Mouse (Mus musculus): ENCODE results near the gene Qars. TPM values are rescaled to one million over a fixed set of nuclear protein-coding genes. Genes with fewer than 3 reads are reported as not detected.

Qars gene
- total and polyA plus RNA-seq, 3 experiments: 201 to 349 (median 248) TPM

DNA sequence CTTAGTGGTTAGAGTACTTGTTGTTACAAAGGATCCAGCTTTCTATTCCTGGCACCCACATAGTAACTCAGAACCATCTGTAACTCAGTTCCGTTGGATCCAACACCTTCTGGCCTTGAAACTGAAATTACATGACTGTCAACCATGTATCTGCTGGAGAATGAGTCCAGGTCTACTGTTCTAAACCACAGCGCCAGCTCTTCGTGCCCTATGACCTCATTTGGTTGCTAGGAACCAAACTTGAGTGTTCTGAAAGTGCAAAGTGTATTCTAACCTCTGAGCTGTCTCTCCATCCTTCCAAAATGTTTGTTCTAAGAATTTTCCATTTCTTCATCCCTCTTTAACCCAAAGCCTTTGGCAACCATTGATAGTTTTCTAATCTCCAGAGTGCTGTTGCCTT, 38.5 kb downstream of the Qars start:
- H3K4me3 ChIP-seq (ENCODE audit: low read depth, low read length): no peak overlapping the region
- ATAC-seq (ENCODE audit: extremely low read depth, insufficient number of reproducible peaks, low FRiP score, poor library complexity, severe bottlenecking) (no peak), DNase-seq (ENCODE audit: low spot score) (no peak)
- H3K9me3 ChIP-seq (replicated peaks): no peaks in the 10 kb centered on the region
- H3K36me3 ChIP-seq (replicated peaks): peaks cover 92% of the 10 kb centered on the region
- H3K4me1 ChIP-seq (ENCODE audit: insufficient read depth, low read depth, low read length): peaks cover 6% of the 10 kb centered on the region; the same call in 1 of the 2 replicates
- no peaks in the 10 kb centered on the region for H3K27me3 ChIP-seq (ENCODE audit: insufficient read depth, low read length)
- no peak for TF ChIP-seq TAL1 (conservative IDR thresholded peaks at IDR 0.05; ENCODE audit: low read depth, low read length)
- TF ChIP-seq CTCF (IDR thresholded peaks at IDR 0.05; ENCODE audit: low read depth, low read length): no peak
- TF ChIP-seq GATA1 (IDR thresholded peaks at IDR 0.05; ENCODE audit: borderline replicate concordance, low read length): no peak
- TF ChIP-seq GATA2 (IDR thresholded peaks at IDR 0.05; ENCODE audit: borderline replicate concordance, low read depth, low read length): no peak
- no peak for TF ChIP-seq POLR2AphosphoS5 (IDR thresholded peaks at IDR 0.05; ENCODE audit: insufficient replicate concordance, low read depth, low read length)

DNA sequence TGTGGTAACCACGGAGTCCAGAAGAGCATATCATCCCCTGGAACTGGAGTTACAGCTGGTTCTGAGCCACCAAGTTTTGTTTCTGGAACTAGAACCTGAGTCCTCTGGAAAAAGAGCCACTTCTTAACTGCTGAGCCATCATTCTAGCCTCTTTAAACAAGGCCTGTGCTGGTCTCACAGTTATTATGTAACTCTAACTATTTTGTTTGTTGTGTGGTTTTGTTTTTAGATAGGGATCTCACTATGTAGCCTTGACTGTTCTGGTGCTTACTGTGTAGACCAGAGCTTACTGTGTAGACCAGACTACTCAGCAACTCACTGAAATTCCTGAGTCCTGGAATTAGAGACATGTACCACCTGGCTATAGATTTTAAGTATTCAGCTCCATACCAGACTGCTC, 39.4 kb downstream of the Qars start:
- H3K36me3 ChIP-seq (replicated peaks): peaks cover 91% of the 10 kb centered on the region
- TF ChIP-seq CTCF (IDR thresholded peaks at IDR 0.05; ENCODE audit: low read depth, low read length) (no peak), GATA2 (IDR thresholded peaks at IDR 0.05; ENCODE audit: borderline replicate concordance, low read depth, low read length) (no peak), GATA1 (IDR thresholded peaks at IDR 0.05; ENCODE audit: borderline replicate concordance, low read length) (no peak), POLR2AphosphoS5 (IDR thresholded peaks at IDR 0.05; ENCODE audit: insufficient replicate concordance, low read depth, low read length) (no peak), TAL1 (conservative IDR thresholded peaks at IDR 0.05; ENCODE audit: low read depth, low read length) (no peak)
- no peak for DNase-seq (ENCODE audit: low spot score)
- H3K9me3 ChIP-seq (replicated peaks): no peaks in the 10 kb centered on the region
- ATAC-seq (ENCODE audit: extremely low read depth, insufficient number of reproducible peaks, low FRiP score, poor library complexity, severe bottlenecking): no peak
- H3K4me3 ChIP-seq (ENCODE audit: low read depth, low read length): no peak overlapping the region
- H3K4me1 ChIP-seq (ENCODE audit: insufficient read depth, low read depth, low read length): peaks cover 8% of the 10 kb centered on the region
- H3K27me3 ChIP-seq (ENCODE audit: insufficient read depth, low read length): no peaks in the 10 kb centered on the region

- H3K36me3 ChIP-seq (replicated peaks): peaks cover 87% of the 10 kb centered on the region
- DNase-seq (ENCODE audit: low spot score): no peak
- ATAC-seq (ENCODE audit: extremely low read depth, insufficient number of reproducible peaks, low FRiP score, poor library complexity, severe bottlenecking): no peak
- no peak for TF ChIP-seq GATA2 (IDR thresholded peaks at IDR 0.05; ENCODE audit: borderline replicate concordance, low read depth, low read length)
- no peak for TF ChIP-seq CTCF (IDR thresholded peaks at IDR 0.05; ENCODE audit: low read depth, low read length)
- TF ChIP-seq GATA1 (IDR thresholded peaks at IDR 0.05; ENCODE audit: borderline replicate concordance, low read length): no peak
- TF ChIP-seq TAL1 (conservative IDR thresholded peaks at IDR 0.05; ENCODE audit: low read depth, low read length): no peak
- TF ChIP-seq POLR2AphosphoS5 (IDR thresholded peaks at IDR 0.05; ENCODE audit: insufficient replicate concordance, low read depth, low read length): no peak
- no peaks in the 10 kb centered on the region for H3K27me3 ChIP-seq (ENCODE audit: insufficient read depth, low read length)
- H3K9me3 ChIP-seq (replicated peaks): no peaks in the 10 kb centered on the region
- H3K4me1 ChIP-seq (ENCODE audit: insufficient read depth, low read depth, low read length): peaks cover 57% of the 10 kb centered on the region
- no peak overlapping the region for H3K4me3 ChIP-seq (ENCODE audit: low read depth, low read length)
Observed at GRCm38 (mm10) chr9:108559169-108559568, 51.7 kb downstream of the Qars start.

DNA sequence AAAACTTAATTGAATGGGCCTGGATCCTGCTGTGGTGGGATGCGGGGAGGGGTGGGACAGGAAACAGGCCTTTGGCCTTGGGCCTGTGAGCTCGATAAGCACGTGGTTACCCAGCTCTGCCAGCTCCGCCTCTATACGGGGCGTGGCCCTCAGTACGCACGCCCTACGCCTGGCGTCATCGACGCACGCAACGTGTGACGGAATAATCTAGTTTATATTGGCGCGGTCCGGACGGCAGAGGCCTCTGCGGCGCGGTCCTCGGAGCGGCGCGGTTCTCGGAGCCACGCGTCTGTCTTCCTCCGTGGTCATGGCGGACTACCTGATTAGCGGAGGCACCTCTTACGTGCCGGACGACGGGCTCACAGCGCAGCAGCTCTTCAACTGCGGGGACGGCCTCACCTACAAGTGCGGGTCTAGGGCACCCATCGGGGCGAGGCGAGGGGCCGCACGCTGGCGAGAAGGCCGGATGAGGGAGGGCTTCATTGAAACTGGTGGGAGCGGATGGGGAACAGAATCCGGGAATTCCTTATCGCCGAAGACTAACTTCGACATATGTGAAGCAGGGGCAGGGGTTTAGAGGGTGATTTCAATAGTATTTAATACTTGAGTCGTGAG, 52.8 kb downstream of the Qars start, which contains the start of gene Impdh2:
Gene Impdh2, plus strand, starts transcription at position 60 of the 615 bp plus-strand sequence.
- DNase-seq (ENCODE audit: low spot score) (peak; percentile 89), ATAC-seq (ENCODE audit: extremely low read depth, insufficient number of reproducible peaks, low FRiP score, poor library complexity, severe bottlenecking) (peak; percentile 98)
- H3K9me3 ChIP-seq (replicated peaks): no peaks in the 10 kb centered on the region
- TF ChIP-seq POLR2AphosphoS5 (IDR thresholded peaks at IDR 0.05; ENCODE audit: insufficient replicate concordance, low read depth, low read length): peak; percentile 79; the same call in 1 of the 2 replicates
- no peak for TF ChIP-seq GATA2 (IDR thresholded peaks at IDR 0.05; ENCODE audit: borderline replicate concordance, low read depth, low read length)
- H3K27me3 ChIP-seq (ENCODE audit: insufficient read depth, low read length): no peaks in the 10 kb centered on the region
- peaks cover 67% of the 10 kb centered on the region for H3K4me1 ChIP-seq (ENCODE audit: insufficient read depth, low read depth, low read length)
- H3K4me3 ChIP-seq (ENCODE audit: low read depth, low read length): peak within 1 kb of the TSS; percentile 71
- H3K36me3 ChIP-seq (replicated peaks): peaks cover 87% of the 10 kb centered on the region

- no peaks in the 10 kb centered on the region for H3K27me3 ChIP-seq (ENCODE audit: insufficient read depth, low read length)
- H3K4me1 ChIP-seq (ENCODE audit: insufficient read depth, low read depth, low read length): peaks cover 73% of the 10 kb centered on the region
- peaks cover 70% of the 10 kb centered on the region for H3K36me3 ChIP-seq (replicated peaks)
- DNase-seq (ENCODE audit: low spot score) (no peak), ATAC-seq (ENCODE audit: extremely low read depth, insufficient number of reproducible peaks, low FRiP score, poor library complexity, severe bottlenecking) (no peak)
- TF ChIP-seq POLR2AphosphoS5 (IDR thresholded peaks at IDR 0.05; ENCODE audit: insufficient replicate concordance, low read depth, low read length): no peak
- TF ChIP-seq GATA1 (IDR thresholded peaks at IDR 0.05; ENCODE audit: borderline replicate concordance, low read length): no peak
- H3K9me3 ChIP-seq (replicated peaks): no peaks in the 10 kb centered on the region
- peak overlapping the region; percentile 56; the same call in 1 of the 2 replicates for H3K4me3 ChIP-seq (ENCODE audit: low read depth, low read length)
Observed at GRCm38 (mm10) chr9:108563671-108564070, 56.2 kb downstream of the Qars start.

DNA sequence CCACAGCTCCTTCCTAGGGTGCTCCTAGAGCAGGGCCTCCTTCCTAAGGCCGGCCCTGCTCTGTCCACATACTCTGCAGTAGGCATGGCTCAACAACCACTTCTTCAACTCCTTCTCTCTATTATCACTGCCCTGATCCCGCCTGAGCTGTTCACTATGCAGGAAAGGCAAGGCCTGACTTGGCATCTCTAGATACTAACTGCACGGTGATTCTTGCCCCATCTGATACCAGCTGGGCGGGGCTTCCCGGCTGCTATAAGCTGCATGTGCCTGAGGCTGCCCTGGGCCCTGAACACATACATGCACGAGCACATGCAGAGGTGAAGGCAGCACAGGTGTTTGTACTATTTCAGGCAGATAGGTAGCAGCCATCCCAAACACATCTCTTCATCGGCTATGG, 56.6 kb downstream of the Qars start:
- H3K36me3 ChIP-seq (replicated peaks): peaks cover 70% of the 10 kb centered on the region
- ATAC-seq (ENCODE audit: extremely low read depth, insufficient number of reproducible peaks, low FRiP score, poor library complexity, severe bottlenecking) (no peak), DNase-seq (ENCODE audit: low spot score) (no peak)
- H3K27me3 ChIP-seq (ENCODE audit: insufficient read depth, low read length): no peaks in the 10 kb centered on the region
- peak overlapping the region; percentile 56; the same call in 1 of the 2 replicates for H3K4me3 ChIP-seq (ENCODE audit: low read depth, low read length)
- H3K9me3 ChIP-seq (replicated peaks): no peaks in the 10 kb centered on the region
- TF ChIP-seq CTCF (IDR thresholded peaks at IDR 0.05; ENCODE audit: low read depth, low read length) (no peak), POLR2AphosphoS5 (IDR thresholded peaks at IDR 0.05; ENCODE audit: insufficient replicate concordance, low read depth, low read length) (no peak), TAL1 (conservative IDR thresholded peaks at IDR 0.05; ENCODE audit: low read depth, low read length) (no peak), GATA1 (IDR thresholded peaks at IDR 0.05; ENCODE audit: borderline replicate concordance, low read length) (no peak), GATA2 (IDR thresholded peaks at IDR 0.05; ENCODE audit: borderline replicate concordance, low read depth, low read length) (no peak)
- peaks cover 73% of the 10 kb centered on the region for H3K4me1 ChIP-seq (ENCODE audit: insufficient read depth, low read depth, low read length)

Other genes starting within 250 kb of the Qars start
Only the 20 nearest of the 23 such genes appear.
- 409 and 426 TPM in 2 replicates for gene Rhoa, start 201.6 kb upstream of the Qars start, total RNA-seq (2014; fragmentation: Nextera tagmentation)
- 215 and 235 TPM in 2 replicates for gene Rhoa, start 201.6 kb upstream of the Qars start, total RNA-seq (2017)
- 122 and 136 TPM in 2 replicates for gene Rhoa, start 201.6 kb upstream of the Qars start, polyA plus RNA-seq (2012)
- 24.2 TPM in 2 replicates for gene Tcta, start 201.5 kb upstream of the Qars start, total RNA-seq (2014; fragmentation: Nextera tagmentation)
- gene Tcta, start 201.5 kb upstream of the Qars start, total RNA-seq (2017): 11.9 and 14.6 TPM in 2 replicates
- gene Tcta, start 201.5 kb upstream of the Qars start, polyA plus RNA-seq (2012): 1.5 and 3.6 TPM in 2 replicates
- gene Gpx1, start 168.8 kb upstream of the Qars start, total RNA-seq (2014; fragmentation: Nextera tagmentation): 1,641 and 1,695 TPM in 2 replicates
- gene Gpx1, start 168.8 kb upstream of the Qars start, total RNA-seq (2017): 1,228 and 1,354 TPM in 2 replicates
- 470 and 543 TPM in 2 replicates for gene Gpx1, start 168.8 kb upstream of the Qars start, polyA plus RNA-seq (2012)
- 126 and 131 TPM in 2 replicates for gene Usp4, start 159.9 kb upstream of the Qars start, total RNA-seq (2014; fragmentation: Nextera tagmentation)
- gene Usp4, start 159.9 kb upstream of the Qars start, total RNA-seq (2017): 76.5 and 78.6 TPM in 2 replicates
- gene Usp4, start 159.9 kb upstream of the Qars start, polyA plus RNA-seq (2012): 60.8 and 97.3 TPM in 2 replicates
- not detected in 2 replicates for gene 1700102P08Rik, start 114.9 kb upstream of the Qars start, total RNA-seq (2014; fragmentation: Nextera tagmentation)
- gene 1700102P08Rik, start 114.9 kb upstream of the Qars start, total RNA-seq (2017): 0.44 and 1.3 TPM in 2 replicates
- gene 1700102P08Rik, start 114.9 kb upstream of the Qars start, polyA plus RNA-seq (2012): 0.29 and 0.81 TPM in 2 replicates
- gene Ccdc36, start 79.2 kb upstream of the Qars start, total RNA-seq (2014; fragmentation: Nextera tagmentation): not detected in 2 replicates
- 0.22 TPM in 1 of 2 replicates, not detected in the other for gene Ccdc36, start 79.2 kb upstream of the Qars start, total RNA-seq (2017)
- not detected in 2 replicates for gene Ccdc36, start 79.2 kb upstream of the Qars start, polyA plus RNA-seq (2012)
- not detected in 2 replicates for gene BC048562, start 71.2 kb upstream of the Qars start, total RNA-seq (2014; fragmentation: Nextera tagmentation)
- gene BC048562, start 71.2 kb upstream of the Qars start, total RNA-seq (2017): 0.22 TPM in 1 of 2 replicates, not detected in the other
- 0.08 TPM in 1 of 2 replicates, not detected in the other for gene BC048562, start 71.2 kb upstream of the Qars start, polyA plus RNA-seq (2012)
- gene Ccdc71, start 47.2 kb upstream of the Qars start, total RNA-seq (2014; fragmentation: Nextera tagmentation): 52.4 and 53.0 TPM in 2 replicates
- gene Ccdc71, start 47.2 kb upstream of the Qars start, total RNA-seq (2017): 20.3 and 22.3 TPM in 2 replicates
- gene Ccdc71, start 47.2 kb upstream of the Qars start, polyA plus RNA-seq (2012): 24.1 and 25.6 TPM in 2 replicates
- 14.7 and 21.2 TPM in 2 replicates for gene Klhdc8b, start 46.1 kb upstream of the Qars start, total RNA-seq (2014; fragmentation: Nextera tagmentation)
- gene Klhdc8b, start 46.1 kb upstream of the Qars start, total RNA-seq (2017): 52.8 and 63.1 TPM in 2 replicates
- 112 and 116 TPM in 2 replicates for gene Klhdc8b, start 46.1 kb upstream of the Qars start, polyA plus RNA-seq (2012)
- 0.15 TPM in 1 of 2 replicates, not detected in the other for gene Lamb2, start 28.0 kb upstream of the Qars start, total RNA-seq (2014; fragmentation: Nextera tagmentation)
- gene Lamb2, start 28.0 kb upstream of the Qars start, total RNA-seq (2017): 0.11 and 0.17 TPM in 2 replicates
- 0.07 TPM in 2 replicates for gene Lamb2, start 28.0 kb upstream of the Qars start, polyA plus RNA-seq (2012)
- gene Usp19, start 17.1 kb upstream of the Qars start, total RNA-seq (2014; fragmentation: Nextera tagmentation): 70.6 and 197 TPM in 2 replicates
- 41.3 and 44.7 TPM in 2 replicates for gene Usp19, start 17.1 kb upstream of the Qars start, total RNA-seq (2017)
- gene Usp19, start 17.1 kb upstream of the Qars start, polyA plus RNA-seq (2012): 87.7 and 102 TPM in 2 replicates
- 179 and 214 TPM in 2 replicates for gene Qrich1, start 9.1 kb downstream of the Qars start, total RNA-seq (2014; fragmentation: Nextera tagmentation)
- 150 and 161 TPM in 2 replicates for gene Qrich1, start 9.1 kb downstream of the Qars start, total RNA-seq (2017)
- gene Qrich1, start 9.1 kb downstream of the Qars start, polyA plus RNA-seq (2012): 99.7 and 143 TPM in 2 replicates
- gene Impdh2, start 52.6 kb downstream of the Qars start, total RNA-seq (2014; fragmentation: Nextera tagmentation): 145 and 154 TPM in 2 replicates
- gene Impdh2, start 52.6 kb downstream of the Qars start, total RNA-seq (2017): 247 and 299 TPM in 2 replicates
- gene Impdh2, start 52.6 kb downstream of the Qars start, polyA plus RNA-seq (2012): 167 and 176 TPM in 2 replicates
- 25.6 and 31.8 TPM in 2 replicates for gene Ndufaf3, start 59.7 kb downstream of the Qars start, total RNA-seq (2014; fragmentation: Nextera tagmentation)
- 16.9 and 29.4 TPM in 2 replicates for gene Ndufaf3, start 59.7 kb downstream of the Qars start, total RNA-seq (2017)
- gene Ndufaf3, start 59.7 kb downstream of the Qars start, polyA plus RNA-seq (2012): 11.7 and 17.7 TPM in 2 replicates
- gene Dalrd3, start 62.2 kb downstream of the Qars start, total RNA-seq (2014; fragmentation: Nextera tagmentation): 48.3 and 49.1 TPM in 2 replicates
- 48.3 and 65.3 TPM in 2 replicates for gene Dalrd3, start 62.2 kb downstream of the Qars start, total RNA-seq (2017)
- 101 and 121 TPM in 2 replicates for gene Dalrd3, start 62.2 kb downstream of the Qars start, polyA plus RNA-seq (2012)
- gene Wdr6, start 71.0 kb downstream of the Qars start, total RNA-seq (2014; fragmentation: Nextera tagmentation): 22.6 and 27.6 TPM in 2 replicates
- gene Wdr6, start 71.0 kb downstream of the Qars start, total RNA-seq (2017): 36.3 and 39.2 TPM in 2 replicates
- gene Wdr6, start 71.0 kb downstream of the Qars start, polyA plus RNA-seq (2012): 16.9 and 30.0 TPM in 2 replicates
- 1.7 and 1.9 TPM in 2 replicates for gene P4htm, start 90.0 kb downstream of the Qars start, total RNA-seq (2014; fragmentation: Nextera tagmentation)
- gene P4htm, start 90.0 kb downstream of the Qars start, total RNA-seq (2017): 2.0 and 2.6 TPM in 2 replicates
- gene P4htm, start 90.0 kb downstream of the Qars start, polyA plus RNA-seq (2012): 5.4 and 5.7 TPM in 2 replicates
- 77.4 and 83.1 TPM in 2 replicates for gene Arih2, start 141.7 kb downstream of the Qars start, total RNA-seq (2014; fragmentation: Nextera tagmentation)
- gene Arih2, start 141.7 kb downstream of the Qars start, total RNA-seq (2017): 86.9 and 91.4 TPM in 2 replicates
- gene Arih2, start 141.7 kb downstream of the Qars start, polyA plus RNA-seq (2012): 146 and 153 TPM in 2 replicates
- 17.4 and 17.8 TPM in 2 replicates for gene Slc25a20, start 154.4 kb downstream of the Qars start, total RNA-seq (2014; fragmentation: Nextera tagmentation)
- gene Slc25a20, start 154.4 kb downstream of the Qars start, total RNA-seq (2017): 30.3 TPM in 2 replicates
- gene Slc25a20, start 154.4 kb downstream of the Qars start, polyA plus RNA-seq (2012): 5.5 and 7.7 TPM in 2 replicates
- gene Prkar2a, start 181.6 kb downstream of the Qars start, total RNA-seq (2014; fragmentation: Nextera tagmentation): not detected in 2 replicates
- 0.29 and 0.38 TPM in 2 replicates for gene Prkar2a, start 181.6 kb downstream of the Qars start, total RNA-seq (2017)
- 0.19 TPM in 1 of 2 replicates, not detected in the other for gene Prkar2a, start 181.6 kb downstream of the Qars start, polyA plus RNA-seq (2012)

Data from G1E (cell line).